In genomic region chr11:120349371-120349985, GRCm38 (mm10) we compare ENCODE assay signal across 8 mouse cellular contexts. TPM values are rescaled to one million over a fixed set of nuclear protein-coding genes. Genes with fewer than 3 reads are reported as not detected.
A peak's percentile ranks its signal among the peaks of the same experiment; 100 is the strongest.
DNase-seq lines count a peak whose midpoint lies in the region; ATAC-seq and TF ChIP-seq lines count a peak whose summit lies in the region.

No protein-coding gene starts in this region.

- no peaks in the 10 kb centered on the region for H3K27me3 ChIP-seq in lung, embryonic 15.5 days
- H3K27me3 ChIP-seq in forebrain, embryonic 13.5 days, result no peaks in the 10 kb centered on the region
- no peaks in the 10 kb centered on the region for H3K27me3 ChIP-seq in hindbrain, embryonic 14.5 days (ENCODE audit: control insufficient read depth, insufficient read depth, low read length)
- no peaks in the 10 kb centered on the region for H3K27me3 ChIP-seq in liver, adult 2 months (ENCODE audit: control insufficient read depth, insufficient read depth, low read length)

- H3K9ac ChIP-seq in lung, embryonic 15.5 days, result peak overlapping the region; percentile 100
- peak overlapping the region; percentile 100 for H3K9ac ChIP-seq in forebrain, embryonic 13.5 days
- peak overlapping the region; percentile 99 for H3K9ac ChIP-seq in hindbrain, embryonic 14.5 days
- H3K9ac ChIP-seq in liver, adult 2 months (ENCODE audit: low read depth, low read length), result peak overlapping the region; percentile 88

- ATAC-seq in lung, embryonic 15.5 days (ENCODE audit: borderline replicate concordance, extremely low read depth, low FRiP score, low TSS enrichment), result no peak; the same call in 1 of the 2 replicates
- ATAC-seq in forebrain, embryonic 13.5 days, result 0 out of 2 replicates have a peak, but pooled peaks have one; percentile 0
- no peak for ATAC-seq in hindbrain, embryonic 14.5 days (ENCODE audit: low FRiP score)

- peak overlapping the region; percentile 100 for H3K27ac ChIP-seq in lung, embryonic 15.5 days
- H3K27ac ChIP-seq in forebrain, embryonic 13.5 days, result peak overlapping the region; percentile 100
- peak overlapping the region; percentile 100 for H3K27ac ChIP-seq in hindbrain, embryonic 14.5 days
- H3K27ac ChIP-seq in liver, adult 2 months (replicated peaks; ENCODE audit: insufficient read depth, low read depth, low read length), result peak overlapping the region; percentile 95

- peaks cover 15% of the 10 kb centered on the region for H3K36me3 ChIP-seq in lung, embryonic 15.5 days
- peaks cover 21% of the 10 kb centered on the region for H3K36me3 ChIP-seq in forebrain, embryonic 13.5 days (ENCODE audit: poor library complexity, severe bottlenecking)
- peaks cover 22% of the 10 kb centered on the region for H3K36me3 ChIP-seq in hindbrain, embryonic 14.5 days (replicated peaks; ENCODE audit: control insufficient read depth, insufficient read depth)
- H3K36me3 ChIP-seq in liver, adult 2 months (ENCODE audit: control insufficient read depth, insufficient read depth, low read length), result peaks cover 6% of the 10 kb centered on the region

- DNase-seq in lung, postnatal 10 days, result no peak
- peak; percentile 55 for DNase-seq in adrenal gland, postnatal 14 days
- DNase-seq in hindbrain, embryonic 14.5 days (ENCODE audit: low spot score), result peak; percentile 53
- peak; percentile 67 for DNase-seq in liver, adult 2 months (ENCODE audit: extremely low read depth, low read depth, low spot score)
- DNase-seq in skeletal muscle tissue, adult 2 months (ENCODE audit: low read depth, low spot score), result peak; percentile 73
- DNase-seq in left cerebral cortex, adult 18-20 months (ENCODE audit: low spot score in 2 of 2), result no peak

- TF ChIP-seq CTCF in liver, adult 2 months (IDR thresholded peaks at IDR 0.05; ENCODE audit: low read depth, low read length), result no peak

- H3K4me1 ChIP-seq in lung, embryonic 15.5 days, result peaks cover 45% of the 10 kb centered on the region
- H3K4me1 ChIP-seq in forebrain, embryonic 13.5 days, result peaks cover 57% of the 10 kb centered on the region
- H3K4me1 ChIP-seq in hindbrain, embryonic 14.5 days (replicated peaks; ENCODE audit: control insufficient read depth, insufficient read depth, low read length), result peaks cover 39% of the 10 kb centered on the region
- peaks cover 21% of the 10 kb centered on the region for H3K4me1 ChIP-seq in liver, adult 2 months (ENCODE audit: control insufficient read depth, insufficient read depth, low read length)

- peak overlapping the region; percentile 87 for H3K4me2 ChIP-seq in lung, embryonic 15.5 days
- peak overlapping the region; percentile 97 for H3K4me2 ChIP-seq in forebrain, embryonic 13.5 days
- H3K4me2 ChIP-seq in hindbrain, embryonic 14.5 days (replicated peaks), result peak overlapping the region; percentile 79

- no peaks in the 10 kb centered on the region for H3K9me3 ChIP-seq in lung, embryonic 15.5 days
- H3K9me3 ChIP-seq in forebrain, embryonic 13.5 days (replicated peaks), result no peaks in the 10 kb centered on the region
- no peaks in the 10 kb centered on the region for H3K9me3 ChIP-seq in hindbrain, embryonic 14.5 days (ENCODE audit: control insufficient read depth, low read length)

- no peak for TF ChIP-seq POLR2A in liver, adult 2 months (IDR thresholded peaks at IDR 0.05; ENCODE audit: extremely low read depth, insufficient read depth, low read length)

- under 1% methylated on average over 16 of the region's 16 CpGs for WGBS in lung, embryonic 15.5 days
- 3% methylated on average over 16 of the region's 16 CpGs for WGBS in forebrain, embryonic 13.5 days
- 4% methylated on average over 16 of the region's 16 CpGs for WGBS in hindbrain, embryonic 14.5 days
- WGBS in liver, adult 2 months, result 2% methylated on average over 16 of the region's 16 CpGs

- peak overlapping the region; percentile 83 for H3K4me3 ChIP-seq in lung, embryonic 15.5 days
- H3K4me3 ChIP-seq in forebrain, embryonic 13.5 days, result peak overlapping the region; percentile 100
- peak overlapping the region; percentile 76 for H3K4me3 ChIP-seq in hindbrain, embryonic 14.5 days (replicated peaks; ENCODE audit: low read length)
- peak overlapping the region; percentile 66 for H3K4me3 ChIP-seq in liver, adult 2 months (ENCODE audit: insufficient read depth, low read depth, low read length)

- peaks cover 5% of the 10 kb centered on the region for H3K79me2 ChIP-seq in liver, adult 2 months (ENCODE audit: control insufficient read depth, insufficient read depth, low read length)

RNA-seq across cellular contexts. Expression of gene Actg1, which starts 1.1 kb away (rescaled TPM):
- polyA plus RNA-seq in lung, embryonic 15.5 days (2015; fragmentation: Nextera tagmentation; extraction: Ambion mirVana), result 2,618 and 2,638 TPM in 2 replicates
- 1,064 and 1,109 TPM in 2 replicates for total RNA-seq in adrenal gland, postnatal 14 days (2021)
- polyA plus RNA-seq in forebrain, embryonic 13.5 days (2015; fragmentation: Nextera tagmentation; extraction: Ambion mirVana), result 3,229 and 3,555 TPM in 2 replicates
- 4,053 and 4,080 TPM in 2 replicates for polyA plus RNA-seq in hindbrain, embryonic 14.5 days (2014; fragmentation: Nextera tagmentation; extraction: Ambion mirVana)
- total RNA-seq in liver, adult 2 months (2014; rRNA removed), result 68.0 and 123 TPM in 2 replicates
- 158 and 177 TPM in 2 replicates for polyA plus RNA-seq in liver, adult 2 months (2012; rRNA removed)
- total RNA-seq in left cerebral cortex, adult 18-20 months (2021), result 1,000 to 10,000 TPM; 1,195 to 1,258 TPM

RNA-seq across cellular contexts. Expression of gene Fscn2, which starts 11.9 kb away (rescaled TPM):
- 0.38 and 0.56 TPM in 2 replicates for polyA plus RNA-seq in lung, embryonic 15.5 days (2015; fragmentation: Nextera tagmentation; extraction: Ambion mirVana)
- 0.37 and 0.71 TPM in 2 replicates for total RNA-seq in adrenal gland, postnatal 14 days (2021)
- polyA plus RNA-seq in forebrain, embryonic 13.5 days (2015; fragmentation: Nextera tagmentation; extraction: Ambion mirVana), result 1.3 and 1.7 TPM in 2 replicates
- 1.6 and 2.2 TPM in 2 replicates for polyA plus RNA-seq in hindbrain, embryonic 14.5 days (2014; fragmentation: Nextera tagmentation; extraction: Ambion mirVana)
- not detected in 2 replicates for total RNA-seq in liver, adult 2 months (2014; rRNA removed)
- polyA plus RNA-seq in liver, adult 2 months (2012; rRNA removed), result not detected in 2 replicates
- total RNA-seq in left cerebral cortex, adult 18-20 months (2021), result not detected

RNA-seq across cellular contexts. Expression of gene Faap100, which starts 29.1 kb away (rescaled TPM):
- polyA plus RNA-seq in lung, embryonic 15.5 days (2015; fragmentation: Nextera tagmentation; extraction: Ambion mirVana), result 36.9 and 37.4 TPM in 2 replicates
- total RNA-seq in adrenal gland, postnatal 14 days (2021), result 18.7 and 24.6 TPM in 2 replicates
- 51.0 and 63.1 TPM in 2 replicates for polyA plus RNA-seq in forebrain, embryonic 13.5 days (2015; fragmentation: Nextera tagmentation; extraction: Ambion mirVana)
- polyA plus RNA-seq in hindbrain, embryonic 14.5 days (2014; fragmentation: Nextera tagmentation; extraction: Ambion mirVana), result 85.6 and 90.1 TPM in 2 replicates
- 3.2 and 5.4 TPM in 2 replicates for total RNA-seq in liver, adult 2 months (2014; rRNA removed)
- 10.8 and 14.9 TPM in 2 replicates for polyA plus RNA-seq in liver, adult 2 months (2012; rRNA removed)
- total RNA-seq in left cerebral cortex, adult 18-20 months (2021), result 10 to 100 TPM; 11.6 to 15.6 TPM

Comparison
In these comparisons a context has a peak if more than half of its experiments do, and no peak if none do; other contexts are left out.
1. DNase-seq: peak in adrenal gland, postnatal 14 days (single experiment), hindbrain, embryonic 14.5 days (single experiment), liver, adult 2 months (single experiment) and skeletal muscle tissue, adult 2 months (single experiment); none in lung, postnatal 10 days (single experiment) and left cerebral cortex, adult 18-20 months (0 of 2).
2. RNA of gene Actg1, which starts 1.1 kb away (polyA plus RNA-seq): 4,053 to 4,080 TPM in hindbrain, embryonic 14.5 days, 3,229 to 3,555 TPM in forebrain, embryonic 13.5 days and 2,618 to 2,638 TPM in lung, embryonic 15.5 days; 158 to 177 TPM in liver, adult 2 months; every median in the first group is over 10 times any median in the second.
3. Peak in every context shown above with its lines, with median percentiles within 50 percentile points of each other: H3K27ac ChIP-seq, H3K4me2 ChIP-seq, H3K4me3 ChIP-seq and H3K9ac ChIP-seq.